Mouse (Mus musculus): ENCODE measurements around the gene Olfr147. TPM values are rescaled to one million over a fixed set of nuclear protein-coding genes. Genes with fewer than 3 reads are reported as not detected.
"Not testable (repeated sequence)": the region's sequence is repeated elsewhere in the genome, so short reads cannot be mapped to it uniquely, and the experiment has no call there.

Olfr147 gene
- not detected in 2 replicates for polyA plus RNA-seq (2014; fragmentation: Nextera tagmentation; extraction: Ambion mirVana)

GRCm38 (mm10) chr9:38401398-38401797 lies at the start of gene Olfr147:
Olfr147 (plus strand) TSS chr9:38401698.
- no peak within 1 kb of the TSS for H3K4me3 ChIP-seq (replicated peaks; ENCODE audit: low read length)
- ATAC-seq (ENCODE audit: low FRiP score), result no peak
- H3K9me3 ChIP-seq (ENCODE audit: control insufficient read depth, low read length), result no peaks in the 10 kb centered on the region
- no peak within 1 kb of the TSS for H3K4me2 ChIP-seq (replicated peaks)
- no peaks in the 10 kb centered on the region for H3K4me1 ChIP-seq (replicated peaks; ENCODE audit: control insufficient read depth, insufficient read depth, low read length)
- 87% methylated on average over 1 of the region's 1 CpGs for WGBS
- H3K27me3 ChIP-seq (ENCODE audit: control insufficient read depth, insufficient read depth, low read length), result no peaks in the 10 kb centered on the region
- H3K9ac ChIP-seq, result no peak within 1 kb of the TSS
- H3K36me3 ChIP-seq (replicated peaks; ENCODE audit: control insufficient read depth, insufficient read depth), result no peaks in the 10 kb centered on the region
- no peak for DNase-seq (ENCODE audit: low spot score)
- H3K27ac ChIP-seq, result no peak within 1 kb of the TSS

DNA sequence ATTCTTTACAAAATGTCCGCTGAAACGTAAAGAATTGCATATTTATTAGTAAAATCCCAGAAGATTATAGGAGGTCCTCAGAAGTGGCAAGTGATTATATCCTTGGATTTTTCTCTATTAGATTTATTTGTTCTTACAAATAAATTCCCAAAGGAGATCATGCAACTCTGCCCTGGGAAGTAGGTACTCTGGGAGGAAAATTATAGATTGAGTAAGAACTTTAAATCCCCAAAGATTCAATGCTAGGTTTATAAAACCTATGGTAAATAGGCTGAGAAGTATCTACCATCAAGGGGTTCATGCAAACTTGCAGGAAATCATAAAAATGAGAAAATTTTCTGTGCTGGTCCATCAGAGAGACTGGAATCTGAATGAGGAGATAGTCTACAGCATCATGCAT lies 34.9 kb upstream of the Olfr147 start, which contains the start of gene Olfr250:
Olfr250 (plus strand) TSS at position 301 of the 400 bp plus-strand sequence.
- Histone ChIP-seq H3K9ac (no peak within 1 kb of the TSS), H3K4me2 (replicated peaks) (no peak within 1 kb of the TSS), H3K27me3 (ENCODE audit: control insufficient read depth, insufficient read depth, low read length) (no peaks in the 10 kb centered on the region), H3K27ac (no peak within 1 kb of the TSS), H3K4me1 (replicated peaks; ENCODE audit: control insufficient read depth, insufficient read depth, low read length) (no peaks in the 10 kb centered on the region), H3K36me3 (replicated peaks; ENCODE audit: control insufficient read depth, insufficient read depth) (no peaks in the 10 kb centered on the region), H3K4me3 (replicated peaks; ENCODE audit: low read length) (no peak within 1 kb of the TSS), H3K9me3 (ENCODE audit: control insufficient read depth, low read length) (no peaks in the 10 kb centered on the region)
- ATAC-seq (ENCODE audit: low FRiP score) (no peak), DNase-seq (ENCODE audit: low spot score) (no peak)
- 87% methylated on average over 2 of the region's 2 CpGs for WGBS

DNA sequence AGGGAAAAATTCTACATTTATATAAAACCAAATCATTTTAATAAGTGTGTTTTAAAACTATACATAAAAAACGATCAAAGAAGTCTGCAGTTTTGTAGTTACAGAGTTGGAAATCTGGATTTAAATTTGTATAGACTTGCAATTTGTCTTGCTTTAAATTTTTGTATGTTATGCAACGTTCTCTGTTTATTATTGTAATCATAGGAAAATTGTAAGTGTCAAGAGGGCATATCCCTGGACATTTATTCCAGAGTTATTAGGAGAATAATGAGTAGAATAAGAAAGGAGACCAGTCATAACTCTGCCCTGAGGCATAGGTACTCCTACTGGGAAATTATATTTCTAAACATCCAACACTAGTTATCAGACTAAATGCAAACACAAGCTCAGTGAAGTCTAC lies 24.7 kb upstream of the Olfr147 start, which contains the start of gene Olfr251:
Olfr251 (plus strand) TSS at position 301 of the 400 bp plus-strand sequence.
- Histone ChIP-seq H3K36me3 (replicated peaks; ENCODE audit: control insufficient read depth, insufficient read depth) (no peaks in the 10 kb centered on the region), H3K9me3 (ENCODE audit: control insufficient read depth, low read length) (no peaks in the 10 kb centered on the region), H3K27me3 (ENCODE audit: control insufficient read depth, insufficient read depth, low read length) (no peaks in the 10 kb centered on the region), H3K4me2 (replicated peaks) (no peak within 1 kb of the TSS), H3K4me3 (replicated peaks; ENCODE audit: low read length) (no peak within 1 kb of the TSS), H3K27ac (no peak within 1 kb of the TSS), H3K4me1 (replicated peaks; ENCODE audit: control insufficient read depth, insufficient read depth, low read length) (no peaks in the 10 kb centered on the region), H3K9ac (no peak within 1 kb of the TSS)
- ATAC-seq (ENCODE audit: low FRiP score), result no peak
- DNase-seq (ENCODE audit: low spot score), result no peak
- 74% methylated on average over 2 of the region's 2 CpGs for WGBS

DNA sequence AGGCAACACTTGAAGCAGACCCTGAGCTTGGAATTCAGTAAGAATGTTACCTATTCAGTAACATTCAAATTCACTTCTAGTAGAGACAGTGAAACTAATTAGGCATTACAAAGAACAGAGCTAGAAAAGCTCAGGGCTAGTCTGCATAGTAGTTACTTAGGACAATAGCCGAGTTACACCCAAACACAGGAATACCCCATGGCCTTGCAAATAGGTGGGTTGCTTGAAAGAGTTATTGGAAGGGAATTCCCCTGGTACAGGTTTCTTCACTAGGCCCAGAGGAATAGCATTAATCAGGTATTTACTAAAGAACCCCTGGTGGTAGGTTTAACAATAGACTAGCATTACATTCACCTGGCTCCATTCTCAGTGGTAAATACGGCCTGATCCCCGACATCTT lies 6.0 kb downstream of the Olfr147 start:
- H3K9ac ChIP-seq; ATAC-seq (ENCODE audit: low FRiP score): not testable (repeated sequence)
- 86% methylated on average over 3 of the region's 3 CpGs for WGBS

DNA sequence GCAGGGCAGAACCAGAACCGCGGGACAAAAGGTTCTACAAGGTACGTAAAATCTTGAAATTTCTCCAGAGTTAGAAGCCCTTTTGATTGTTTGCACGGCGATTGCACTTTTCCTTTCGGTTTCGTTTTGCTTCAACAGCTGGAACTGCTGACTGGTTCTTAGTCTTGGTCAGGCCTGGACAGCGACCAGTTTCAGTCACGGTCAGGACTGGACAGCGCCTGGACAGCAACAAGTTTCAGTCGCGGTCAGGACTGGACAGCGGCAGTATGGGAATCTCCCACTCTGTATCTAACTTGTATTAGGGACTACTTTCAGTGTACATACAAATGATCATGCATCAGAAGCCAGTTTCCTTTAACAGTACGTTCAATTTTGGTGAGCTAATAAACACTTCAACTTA lies 12.0 kb downstream of the Olfr147 start:
- not testable (repeated sequence) for H3K27me3 ChIP-seq (ENCODE audit: control insufficient read depth, insufficient read depth, low read length); DNase-seq (ENCODE audit: low spot score); H3K4me3 ChIP-seq (replicated peaks; ENCODE audit: low read length); H3K4me2 ChIP-seq (replicated peaks); H3K9ac ChIP-seq; H3K27ac ChIP-seq; H3K9me3 ChIP-seq (ENCODE audit: control insufficient read depth, low read length); ATAC-seq (ENCODE audit: low FRiP score); H3K4me1 ChIP-seq (replicated peaks; ENCODE audit: control insufficient read depth, insufficient read depth, low read length); H3K36me3 ChIP-seq (replicated peaks; ENCODE audit: control insufficient read depth, insufficient read depth)
- 97% methylated on average over 14 of the region's 14 CpGs for whole genome bisulfite sequencing

More for the DNA sequence above, 6.0 kb downstream of the Olfr147 start:
- H3K27ac ChIP-seq; H3K9me3 ChIP-seq (ENCODE audit: control insufficient read depth, low read length); DNase-seq (ENCODE audit: low spot score); H3K4me1 ChIP-seq (replicated peaks; ENCODE audit: control insufficient read depth, insufficient read depth, low read length); H3K4me3 ChIP-seq (replicated peaks; ENCODE audit: low read length); H3K4me2 ChIP-seq (replicated peaks); H3K36me3 ChIP-seq (replicated peaks; ENCODE audit: control insufficient read depth, insufficient read depth); H3K27me3 ChIP-seq (ENCODE audit: control insufficient read depth, insufficient read depth, low read length): not testable (repeated sequence)

DNA sequence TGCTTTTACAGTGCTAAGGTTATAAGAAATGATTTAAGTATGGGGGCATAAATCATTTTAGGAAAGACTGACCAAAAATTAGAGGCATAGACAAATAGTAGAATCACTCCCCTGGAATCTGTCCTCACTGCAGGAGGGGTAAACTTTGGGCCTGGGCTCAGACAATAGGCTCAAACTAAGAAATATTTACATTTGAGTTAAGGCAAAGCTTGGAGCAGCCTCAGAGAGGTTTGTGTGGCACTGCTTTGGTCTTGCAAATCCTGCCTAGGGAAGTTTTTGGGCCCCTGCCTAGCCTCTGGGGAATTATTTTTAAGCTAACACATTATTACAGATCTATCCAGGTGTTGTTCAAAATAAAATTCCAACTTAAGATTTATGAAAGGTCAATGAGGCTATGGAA lies 22.3 kb downstream of the Olfr147 start:
- Histone ChIP-seq H3K4me2 (replicated peaks) (no peak overlapping the region), H3K27me3 (ENCODE audit: control insufficient read depth, insufficient read depth, low read length) (no peaks in the 10 kb centered on the region), H3K9me3 (ENCODE audit: control insufficient read depth, low read length) (no peaks in the 10 kb centered on the region), H3K4me3 (replicated peaks; ENCODE audit: low read length) (no peak overlapping the region), H3K36me3 (replicated peaks; ENCODE audit: control insufficient read depth, insufficient read depth) (no peaks in the 10 kb centered on the region), H3K27ac (no peak overlapping the region), H3K9ac (no peak overlapping the region), H3K4me1 (replicated peaks; ENCODE audit: control insufficient read depth, insufficient read depth, low read length) (no peaks in the 10 kb centered on the region)
- no peak for DNase-seq (ENCODE audit: low spot score)
- ATAC-seq (ENCODE audit: low FRiP score), result no peak

DNA sequence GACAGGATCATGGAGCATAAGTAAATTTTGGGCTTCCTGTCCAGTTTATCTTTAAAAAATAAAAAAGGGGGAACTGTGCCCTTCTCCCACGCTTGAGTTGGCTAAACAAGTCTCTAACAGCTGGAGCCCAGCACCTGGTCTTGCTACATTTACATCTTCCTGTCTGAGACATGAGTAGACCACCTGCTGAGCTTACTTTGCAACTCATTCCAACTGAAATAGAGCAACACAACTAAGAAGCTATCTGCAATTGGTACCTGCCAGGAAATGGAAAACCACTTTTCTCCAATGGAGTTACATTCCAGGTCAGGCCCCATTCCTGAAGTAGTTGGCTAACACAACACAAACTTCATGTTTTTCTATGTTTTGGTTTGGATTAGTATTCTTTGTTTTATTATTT lies 25.5 kb downstream of the Olfr147 start:
- H3K4me2 ChIP-seq (replicated peaks), result no peak overlapping the region
- ATAC-seq (ENCODE audit: low FRiP score) (no peak), DNase-seq (ENCODE audit: low spot score) (no peak)
- no peaks in the 10 kb centered on the region for H3K9me3 ChIP-seq (ENCODE audit: control insufficient read depth, low read length)
- no peaks in the 10 kb centered on the region for H3K4me1 ChIP-seq (replicated peaks; ENCODE audit: control insufficient read depth, insufficient read depth, low read length)
- H3K4me3 ChIP-seq (replicated peaks; ENCODE audit: low read length), result no peak overlapping the region
- H3K27me3 ChIP-seq (ENCODE audit: control insufficient read depth, insufficient read depth, low read length), result no peaks in the 10 kb centered on the region
- WGBS, result 51% methylated on average over 1 of the region's 1 CpGs
- H3K27ac ChIP-seq, result no peak overlapping the region
- H3K9ac ChIP-seq, result no peak overlapping the region
- H3K36me3 ChIP-seq (replicated peaks; ENCODE audit: control insufficient read depth, insufficient read depth), result no peaks in the 10 kb centered on the region

DNA sequence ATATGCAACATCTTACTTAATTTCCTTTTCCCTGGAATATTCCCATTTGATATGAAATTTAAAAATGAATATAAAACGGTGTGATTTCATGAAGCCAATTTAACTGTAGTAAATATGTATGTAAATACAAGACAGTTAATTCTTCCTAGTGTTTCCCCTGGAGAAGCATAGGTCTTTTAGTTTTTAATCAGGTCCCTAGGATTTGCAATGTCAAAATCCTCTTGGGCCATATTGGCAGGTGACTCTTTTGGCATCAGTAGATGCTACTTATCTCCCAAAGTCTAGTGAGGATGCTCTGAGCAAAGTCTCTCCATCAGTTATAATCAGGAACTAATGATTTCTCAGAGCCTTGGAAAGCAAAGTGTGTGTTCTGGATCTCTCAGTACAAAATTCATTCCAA lies 27.7 kb downstream of the Olfr147 start, which contains the start of gene Olfr901:
Olfr901 (plus strand) TSS at position 301 of the 400 bp plus-strand sequence.
- Histone ChIP-seq H3K4me2 (replicated peaks) (no peak within 1 kb of the TSS), H3K27me3 (ENCODE audit: control insufficient read depth, insufficient read depth, low read length) (no peaks in the 10 kb centered on the region), H3K9ac (no peak within 1 kb of the TSS), H3K4me3 (replicated peaks; ENCODE audit: low read length) (no peak within 1 kb of the TSS), H3K9me3 (ENCODE audit: control insufficient read depth, low read length) (no peaks in the 10 kb centered on the region), H3K27ac (no peak within 1 kb of the TSS), H3K4me1 (replicated peaks; ENCODE audit: control insufficient read depth, insufficient read depth, low read length) (no peaks in the 10 kb centered on the region), H3K36me3 (replicated peaks; ENCODE audit: control insufficient read depth, insufficient read depth) (no peaks in the 10 kb centered on the region)
- ATAC-seq (ENCODE audit: low FRiP score), result no peak
- DNase-seq (ENCODE audit: low spot score), result no peak
- WGBS, result 80% methylated on average over 1 of the region's 1 CpGs

DNA sequence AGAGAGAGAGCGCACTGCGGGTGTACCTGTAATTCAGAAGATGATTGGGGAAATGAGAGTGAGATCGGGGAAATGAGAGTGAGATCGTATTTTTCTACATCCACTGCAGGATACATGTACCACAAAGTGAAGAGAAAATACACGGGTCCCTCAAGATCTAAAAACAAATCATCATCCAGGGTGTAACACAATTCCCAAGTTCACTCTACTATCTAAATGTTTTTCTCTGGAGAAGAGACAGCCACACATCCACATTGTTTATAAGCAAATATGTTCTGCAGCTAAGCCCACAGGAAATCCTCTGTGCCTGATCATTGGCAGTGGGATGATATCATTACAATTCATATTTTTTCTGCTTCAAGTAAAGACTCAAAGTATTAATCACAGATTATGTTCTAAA lies 45.9 kb downstream of the Olfr147 start, which contains the start of gene Olfr902:
Olfr902 (plus strand) TSS at position 301 of the 400 bp plus-strand sequence.
- Histone ChIP-seq H3K4me3 (replicated peaks; ENCODE audit: low read length) (no peak within 1 kb of the TSS), H3K27me3 (ENCODE audit: control insufficient read depth, insufficient read depth, low read length) (no peaks in the 10 kb centered on the region), H3K27ac (no peak within 1 kb of the TSS), H3K36me3 (replicated peaks; ENCODE audit: control insufficient read depth, insufficient read depth) (no peaks in the 10 kb centered on the region), H3K4me2 (replicated peaks) (no peak within 1 kb of the TSS), H3K9ac (no peak within 1 kb of the TSS), H3K9me3 (ENCODE audit: control insufficient read depth, low read length) (no peaks in the 10 kb centered on the region), H3K4me1 (replicated peaks; ENCODE audit: control insufficient read depth, insufficient read depth, low read length) (no peaks in the 10 kb centered on the region)
- DNase-seq (ENCODE audit: low spot score) (no peak), ATAC-seq (ENCODE audit: low FRiP score) (no peak)
- WGBS, result 93% methylated on average over 5 of the region's 5 CpGs
